Mouse (Mus musculus) urinary bladder, postnatal 25 days (tissue): ENCODE data around the gene Zbtb33.

Source experiments
- DNase-seq: peaks from one replicate; pipeline ENCODE4 v3.0.0; 2022; ENCODE audit warnings: low spot score

Zbtb33 gene

GRCm38 (mm10) chrX:38189552-38190457 lies at the start of gene Zbtb33:
Zbtb33 (plus strand) TSS chrX:38189793.
- peak; percentile 81 for DNase-seq

GRCm38 (mm10) chrX:38159097-38159496 lies 30.5 kb upstream of the Zbtb33 start:
- no peak for DNase-seq

- DNase-seq = no peak
These were observed 24.3 kb upstream of the Zbtb33 start for GRCm38 (mm10) chrX:38165315-38165714.

- DNase-seq = no peak
These were observed 23.5 kb upstream of the Zbtb33 start for GRCm38 (mm10) chrX:38166064-38166463.

- DNase-seq = no peak
These were observed 23.0 kb upstream of the Zbtb33 start for GRCm38 (mm10) chrX:38166592-38166991.

- DNase-seq = peak; percentile 17
These were observed 9.7 kb upstream of the Zbtb33 start for GRCm38 (mm10) chrX:38179891-38180310.

- no peak for DNase-seq
These were observed 8.7 kb upstream of the Zbtb33 start for GRCm38 (mm10) chrX:38180656-38181607.

GRCm38 (mm10) chrX:38181608-38182258 lies 7.9 kb upstream of the Zbtb33 start:
- peak; percentile 55 for DNase-seq

GRCm38 (mm10) chrX:38185520-38185919 lies 4.1 kb upstream of the Zbtb33 start:
- no peak for DNase-seq

GRCm38 (mm10) chrX:38190458-38190764 lies 818 bp downstream of the Zbtb33 start:
- no peak for DNase-seq

- DNase-seq = no peak
These were observed 12.2 kb downstream of the Zbtb33 start for GRCm38 (mm10) chrX:38201816-38202215.

GRCm38 (mm10) chrX:38207392-38207791 lies 17.8 kb downstream of the Zbtb33 start:
- no peak for DNase-seq

GRCm38 (mm10) chrX:38216986-38217675 lies 27.5 kb downstream of the Zbtb33 start:
- no peak for DNase-seq

- DNase-seq = no peak
These were observed 28.0 kb downstream of the Zbtb33 start for GRCm38 (mm10) chrX:38217676-38217991.

- no peak for DNase-seq
These were observed 33.2 kb downstream of the Zbtb33 start for GRCm38 (mm10) chrX:38222757-38223156.

- no peak for DNase-seq
These were observed 40.3 kb downstream of the Zbtb33 start for GRCm38 (mm10) chrX:38229888-38230287.

GRCm38 (mm10) chrX:38237731-38238130 lies 48.1 kb downstream of the Zbtb33 start:
- DNase-seq = peak; percentile 17
